Mouse (Mus musculus) large intestine, adult 2 months (tissue): ENCODE measurements around the gene Nusap1. TPM values are rescaled to one million over a fixed set of nuclear protein-coding genes. Genes with fewer than 3 reads are reported as not detected.
"Not testable (repeated sequence)": the region's sequence is repeated elsewhere in the genome, so short reads cannot be mapped to it uniquely, and the experiment has no call there.

Experiments
- DNase-seq: peaks from one replicate; pipeline ENCODE4 v3.0.0-alpha.2; 2012; ENCODE audit warnings: low read depth, low spot score
- WGBS: fragments of 180-500 bp; shearing (Covaris S2); methylation state at CpG from one replicate; pipeline ENCODE4 v1.1.7; 2018; 5-methylcytosine and 5-hydroxymethylcytosine counted together
- polyA plus RNA-seq: library from polyadenylated mRNA; depleted of rRNA; stranded (reverse); fragments of >200 nt; gene quantifications from 2 replicates; pipeline ENCODE4 v1.2.3, GENCODE M21; 2012; rRNA removed

Gene Nusap1
- 3.6 and 4.2 TPM in 2 replicates for polyA plus RNA-seq

DNA sequence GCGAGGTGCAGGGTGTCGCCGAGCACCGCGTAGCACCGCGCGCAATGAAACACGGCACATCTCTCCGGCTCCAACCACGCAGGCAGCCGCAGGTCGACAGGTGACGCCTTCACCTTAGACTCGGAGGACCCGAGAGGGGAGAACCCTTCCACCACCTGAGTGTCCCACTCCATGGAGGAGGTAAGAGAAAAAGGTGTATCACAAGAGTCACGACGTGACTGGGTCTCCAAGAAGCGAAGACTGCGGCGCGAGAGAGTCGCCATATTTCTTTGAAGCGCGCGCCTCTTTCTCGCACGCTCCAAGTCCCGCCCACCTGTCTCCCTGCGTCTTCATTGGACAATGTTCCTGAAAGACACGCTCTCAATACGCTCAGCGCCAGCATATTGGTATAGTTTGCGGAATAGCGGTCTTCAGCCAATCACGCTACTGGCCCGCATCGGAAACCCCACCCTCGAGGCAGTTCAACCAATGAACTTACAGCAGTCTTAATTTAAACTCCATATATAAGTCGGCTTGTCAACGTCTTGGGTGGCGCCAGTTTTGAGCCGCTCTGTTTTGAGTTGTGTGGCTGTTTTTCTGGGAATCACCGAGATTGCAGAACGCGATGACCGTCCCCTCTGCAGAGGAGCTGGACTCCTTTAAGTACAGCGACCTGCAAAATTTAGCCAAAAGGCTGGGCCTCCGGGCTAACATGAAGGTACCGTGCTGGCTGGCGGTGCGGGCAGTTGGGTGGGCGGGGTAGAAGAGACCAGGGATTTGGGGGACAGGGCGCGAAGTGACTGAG lies at the start of gene Nusap1, which contains the start of gene Oip5:
TSS of gene Nusap1 (plus strand) at position 100 of the 784 bp plus-strand sequence.
TSS of gene Oip5 (minus strand) at position 271 of the 784 bp plus-strand sequence.
- WGBS: under 1% methylated on average over 55 of the region's 55 CpGs
- DNase-seq: peak; percentile 94

DNA sequence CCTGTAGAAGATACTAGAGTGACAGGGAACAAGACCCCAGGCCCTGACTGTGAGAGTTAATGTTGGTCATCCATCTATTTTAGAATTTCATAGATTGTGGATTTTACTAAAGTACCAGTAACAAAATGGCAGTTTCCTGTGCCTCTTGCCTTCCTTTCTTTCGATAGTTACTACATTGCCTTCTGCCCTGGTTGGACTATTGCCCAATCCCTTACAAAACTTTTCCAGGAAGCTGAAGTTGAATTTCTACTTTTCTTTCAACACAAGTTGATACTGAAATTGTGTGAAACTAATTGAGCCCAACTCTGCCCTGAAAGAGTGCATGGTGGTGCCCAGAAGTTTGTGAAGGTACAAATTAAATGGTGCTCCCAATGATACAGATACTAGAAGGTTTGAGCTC lies 45.6 kb upstream of the Nusap1 start:
- 36% methylated on average over 1 of the region's 1 CpGs for WGBS
- no peak for DNase-seq

DNA sequence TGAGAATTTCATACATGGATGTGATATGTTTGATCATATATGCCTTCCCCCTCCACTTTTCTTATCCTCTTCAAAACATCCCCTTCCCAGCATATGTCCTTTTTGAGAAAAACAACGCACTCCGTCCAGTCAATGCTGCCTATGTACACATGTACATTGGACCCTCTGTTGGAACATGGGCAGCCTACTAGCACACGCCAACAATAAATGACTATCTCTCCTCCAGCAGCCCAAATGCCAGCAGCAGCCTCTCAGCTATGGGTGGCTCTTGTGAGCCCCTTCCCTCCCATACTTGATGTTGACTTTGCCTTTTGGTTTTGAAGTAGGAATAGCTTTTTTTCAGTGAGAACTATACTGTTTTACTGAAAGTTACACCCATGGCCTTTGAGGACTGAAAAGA lies 36.5 kb upstream of the Nusap1 start:
- WGBS: 53% methylated on average over 3 of the region's 3 CpGs
- no peak for DNase-seq

DNA sequence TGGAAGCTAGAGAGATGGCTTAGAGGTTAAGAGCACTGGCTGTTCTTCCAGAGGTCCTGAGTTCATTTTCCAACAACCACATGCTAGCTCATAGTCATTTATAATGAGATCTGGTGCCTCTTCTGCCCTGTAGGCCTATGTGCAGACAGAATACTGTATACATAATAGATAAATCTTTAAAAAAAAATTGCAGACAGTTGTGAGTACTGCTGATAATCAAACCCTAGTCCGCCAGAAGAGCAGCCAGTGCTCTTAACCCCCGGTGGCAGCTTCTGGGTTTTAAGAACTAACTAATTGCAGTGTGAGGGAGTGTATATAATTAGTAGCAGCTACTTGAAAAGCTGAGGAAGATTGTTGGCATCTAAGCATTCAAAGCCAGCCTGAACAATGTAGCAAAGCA lies 34.7 kb upstream of the Nusap1 start:
- WGBS: 74% methylated on average over 2 of the region's 2 CpGs

DNA sequence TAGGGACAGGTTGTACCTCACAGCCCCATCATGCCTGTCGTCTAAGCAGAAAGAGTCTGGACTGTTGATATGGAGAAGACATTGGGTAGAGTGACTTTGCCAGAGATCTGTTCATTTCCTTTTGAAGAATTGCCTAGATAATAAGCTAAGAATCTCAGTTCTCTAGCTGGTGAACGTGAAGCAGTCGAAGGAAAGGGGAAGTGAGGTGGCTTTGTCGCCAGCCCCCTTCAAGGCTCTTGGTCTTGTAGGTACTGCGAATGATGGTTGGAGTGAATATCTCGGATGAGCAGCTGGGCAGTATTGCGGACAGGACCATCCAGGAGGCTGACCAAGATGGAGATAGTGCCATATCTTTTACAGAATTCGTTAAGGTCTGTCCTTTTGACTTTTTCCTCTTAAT lies 33.8 kb upstream of the Nusap1 start:
- 87% methylated on average over 8 of the region's 8 CpGs for WGBS

More for the DNA sequence above, 34.7 kb upstream of the Nusap1 start:
- DNase-seq: no peak

DNA sequence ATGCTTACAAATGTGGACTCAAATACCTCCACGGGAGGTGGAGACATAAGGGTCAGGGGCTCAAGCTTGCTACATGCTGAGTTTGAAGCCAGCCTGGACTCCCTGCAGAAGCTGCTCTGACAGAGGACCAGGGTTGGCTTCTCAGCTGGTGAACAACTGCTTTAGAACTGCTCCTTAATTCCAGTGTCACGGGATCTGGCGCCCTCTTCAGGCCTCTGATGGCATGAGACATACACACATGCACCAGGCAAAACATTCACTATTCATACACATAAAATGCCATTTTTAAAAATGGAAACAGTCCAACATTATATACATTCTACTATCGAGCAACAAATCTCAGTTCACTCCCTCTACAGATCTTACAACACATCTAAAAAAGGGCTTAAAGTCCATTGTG lies 30.7 kb upstream of the Nusap1 start:
- DNase-seq: peak; percentile 39

More for the DNA sequence above, 33.8 kb upstream of the Nusap1 start:
- no peak for DNase-seq

DNA sequence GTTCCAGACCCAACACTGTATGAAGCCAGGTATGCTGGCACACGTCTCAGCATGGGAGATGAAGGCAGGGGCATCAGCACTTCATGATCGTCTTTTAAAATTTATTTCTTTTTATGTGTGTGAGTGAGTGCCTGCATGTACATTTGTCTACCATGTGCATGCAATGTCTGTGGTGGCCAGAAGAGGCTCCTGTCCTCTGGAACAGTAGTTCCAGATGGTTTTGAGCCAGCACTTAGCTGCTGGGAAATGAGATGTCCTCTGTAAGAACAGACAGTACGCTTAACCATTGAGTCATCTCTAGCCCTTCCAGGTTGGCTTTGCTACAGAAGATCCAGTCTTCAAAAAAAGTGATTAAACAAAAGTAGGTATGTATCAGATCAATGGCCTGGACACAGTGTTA lies 26.9 kb upstream of the Nusap1 start:
- WGBS: 84% methylated on average over 3 of the region's 3 CpGs
- DNase-seq: no peak

More for the DNA sequence above, 30.7 kb upstream of the Nusap1 start:
- 16% methylated on average over 4 of the region's 4 CpGs for WGBS

DNA sequence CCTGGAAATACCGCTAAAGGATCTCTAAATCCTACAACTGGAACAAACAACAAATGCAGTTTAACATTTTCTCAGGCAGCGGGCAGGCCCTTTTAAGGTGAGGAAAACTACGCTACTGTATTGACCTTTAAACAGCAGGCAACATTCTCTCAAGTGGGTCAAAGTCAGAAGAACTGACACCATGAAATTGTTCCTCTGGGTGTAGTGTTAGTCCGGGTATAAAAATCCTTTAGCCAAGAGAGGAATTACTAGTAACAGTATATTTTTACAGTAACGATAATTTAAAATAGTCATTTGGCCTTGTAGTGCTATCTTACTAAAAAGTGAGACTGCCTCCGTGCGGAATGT lies 24.4 kb upstream of the Nusap1 start:
- 3% methylated on average over 7 of the region's 7 CpGs for WGBS
- no peak for DNase-seq

DNA sequence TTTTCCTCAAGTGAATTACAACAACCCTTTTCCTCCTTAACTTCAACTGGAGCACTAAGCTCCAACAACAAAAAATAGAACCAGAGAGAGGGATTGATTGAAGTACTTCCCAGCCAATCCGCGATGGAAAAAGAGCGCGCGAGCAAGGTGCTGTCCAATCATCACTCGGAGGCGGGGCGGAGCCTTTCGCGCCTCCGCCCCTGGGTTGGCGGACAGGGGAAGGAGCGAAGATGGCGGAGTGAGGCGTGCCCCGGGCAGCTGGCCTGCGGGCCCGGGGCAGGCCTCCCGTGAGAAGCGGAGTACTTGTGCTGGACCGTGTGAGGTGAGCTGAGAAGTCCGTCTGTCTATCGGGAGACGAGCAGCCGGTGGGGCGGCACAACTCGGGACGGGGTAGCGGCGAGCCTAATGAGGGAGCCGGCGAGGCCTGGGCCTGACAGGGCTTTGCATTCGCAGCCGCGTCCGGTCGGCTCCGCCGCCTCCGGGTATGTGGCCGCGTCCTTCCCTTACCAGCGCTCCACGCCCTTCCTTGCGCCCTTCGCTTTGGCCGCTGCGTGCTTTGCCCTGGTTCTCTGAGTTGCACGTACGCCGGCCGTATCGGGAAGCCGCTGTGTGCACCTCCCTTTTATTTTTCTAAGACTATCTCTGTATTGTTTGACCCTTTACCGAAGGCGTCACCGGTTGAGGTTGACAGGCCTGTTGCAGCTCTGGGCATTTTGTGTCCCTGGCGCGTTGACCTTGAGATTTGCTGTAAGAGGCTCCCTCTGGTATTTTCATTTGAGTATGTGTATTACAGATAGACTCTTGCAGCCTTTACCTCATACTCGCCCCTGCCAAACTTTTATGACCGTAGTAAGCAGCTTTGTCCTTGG lies 23.8 kb upstream of the Nusap1 start:
- DNase-seq: peak; percentile 96
- WGBS: 1% methylated on average over 61 of the region's 61 CpGs

DNA sequence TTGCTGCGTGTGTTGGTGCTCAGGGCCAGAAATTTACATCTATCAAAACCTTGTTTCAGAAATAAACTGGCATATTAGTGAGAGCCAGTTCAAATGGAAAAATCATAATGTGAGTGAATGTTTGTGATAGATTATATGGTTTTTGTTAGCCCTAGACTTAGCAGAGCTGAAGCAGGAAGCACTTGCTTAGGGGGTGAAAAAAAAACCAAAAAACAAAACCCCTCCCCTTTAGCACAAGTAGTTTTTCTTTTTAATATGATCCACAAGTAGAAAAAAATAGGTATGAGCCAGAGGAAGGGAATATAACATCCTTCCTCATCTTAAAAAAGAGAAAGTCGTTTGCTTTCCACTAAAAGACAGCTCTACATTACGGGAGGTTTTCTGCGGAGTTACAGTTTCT lies 22.8 kb upstream of the Nusap1 start:
- no peak for DNase-seq
- 28% methylated on average over 4 of the region's 4 CpGs for WGBS

DNA sequence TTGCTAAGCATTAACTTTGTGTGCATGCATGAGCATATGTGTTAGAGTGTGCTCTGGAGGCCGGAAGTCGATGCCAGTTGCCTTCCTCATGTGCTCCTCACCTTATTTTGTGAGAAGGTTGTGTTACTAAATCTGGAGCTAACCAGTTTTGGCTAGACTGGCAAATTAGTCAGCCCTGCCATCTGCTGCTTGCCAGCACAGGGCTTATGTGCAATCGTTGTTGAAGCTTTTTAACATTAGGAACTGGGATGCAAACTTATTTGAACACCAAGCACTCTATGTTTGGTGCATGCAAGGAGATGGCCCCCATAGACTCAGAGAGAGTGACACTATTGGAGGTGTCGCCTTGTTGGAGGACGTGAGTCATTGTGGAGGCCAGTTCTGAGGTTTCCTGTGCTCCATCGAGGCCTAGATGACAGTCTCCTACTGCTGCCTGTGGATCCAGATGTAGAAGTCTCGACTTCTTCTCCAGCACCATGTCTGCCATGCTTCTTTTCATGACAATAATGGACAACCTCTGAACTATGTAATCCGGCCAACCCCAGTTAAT lies 21.2 kb upstream of the Nusap1 start:
- no peak for DNase-seq
- WGBS: 78% methylated on average over 8 of the region's 8 CpGs

DNA sequence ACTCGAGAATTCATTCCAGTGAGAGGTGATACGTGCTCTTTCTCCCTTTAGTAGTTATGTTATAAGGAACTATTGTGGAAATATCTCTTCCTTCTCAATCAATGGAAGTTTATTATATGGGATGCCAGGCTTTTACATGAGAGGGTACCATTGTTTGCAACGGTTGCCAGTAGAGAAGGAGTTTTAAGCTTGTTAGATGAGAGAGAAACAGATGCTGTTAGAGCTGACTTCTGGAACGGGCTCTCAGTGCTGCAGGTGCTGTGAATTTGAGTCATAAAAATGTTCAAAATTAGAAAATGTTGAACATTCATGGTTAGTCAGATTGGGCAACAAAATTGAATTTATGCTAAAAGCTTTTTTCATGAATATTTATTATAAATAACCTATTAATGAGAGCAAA lies 17.1 kb upstream of the Nusap1 start:
- no peak for DNase-seq
- 71% methylated on average over 4 of the region's 4 CpGs for WGBS

DNA sequence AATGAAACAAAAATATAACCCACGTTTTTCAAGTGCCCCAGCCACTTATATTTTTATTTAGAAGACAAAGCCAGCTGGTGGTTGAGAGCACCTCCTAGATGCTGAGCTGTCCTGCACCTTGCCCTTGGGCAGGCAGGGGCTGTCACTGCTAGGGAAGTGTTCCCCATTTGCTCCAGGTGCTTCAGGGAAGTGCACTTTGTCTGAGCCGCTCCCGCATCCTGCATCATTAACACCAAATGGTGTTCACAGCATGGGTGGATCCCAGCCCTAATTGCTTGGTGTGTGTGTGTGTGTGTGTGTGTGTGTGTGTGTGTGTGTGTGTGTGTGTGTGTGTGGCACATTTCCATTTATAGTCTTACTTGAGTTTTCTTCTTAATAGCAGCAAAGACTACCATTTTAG lies 16.5 kb upstream of the Nusap1 start:
- WGBS: 22% methylated on average over 3 of the region's 3 CpGs

DNA sequence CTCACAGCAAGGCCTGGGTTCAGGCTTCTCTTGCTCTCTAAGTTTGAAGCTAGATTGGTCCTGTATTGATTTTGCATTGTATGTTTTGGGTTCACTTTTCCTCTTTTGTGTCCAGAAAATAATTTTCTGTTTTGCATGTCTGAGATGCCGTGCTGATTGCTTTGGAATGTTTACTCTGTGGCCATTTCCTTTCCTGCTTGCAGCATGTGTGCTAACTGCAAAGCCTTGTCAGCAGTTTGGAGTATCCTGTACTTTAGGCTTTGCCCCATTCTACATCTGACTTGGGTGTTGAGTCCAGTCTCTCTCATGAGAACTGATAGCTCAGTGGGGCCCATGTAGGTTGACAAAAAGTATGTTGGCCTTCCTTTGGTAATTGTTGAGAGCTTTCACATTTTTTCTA lies 15.6 kb upstream of the Nusap1 start:
- no peak for DNase-seq

More for the DNA sequence above, 16.5 kb upstream of the Nusap1 start:
- not testable (repeated sequence) for DNase-seq

DNA sequence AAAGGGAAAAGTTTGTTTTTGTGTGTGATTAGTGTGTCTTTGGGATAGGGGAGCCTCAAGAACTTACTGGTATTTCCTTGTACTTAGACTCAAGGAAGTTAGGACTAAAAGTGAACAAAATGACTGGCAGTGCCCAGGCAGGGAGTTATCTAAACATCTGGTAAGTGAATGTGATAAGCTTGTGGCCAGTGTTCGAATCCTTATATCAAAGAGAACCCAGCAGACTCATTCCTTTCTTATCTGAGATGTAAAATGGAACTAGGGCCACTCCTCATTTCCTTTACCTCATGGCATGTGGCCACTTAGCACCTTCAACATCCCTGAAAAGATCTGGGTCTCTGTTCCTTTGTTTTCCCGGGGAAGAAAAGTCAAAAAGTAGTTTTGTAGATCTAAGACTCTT lies 14.2 kb upstream of the Nusap1 start:
- WGBS: 52% methylated on average over 2 of the region's 2 CpGs

More for the DNA sequence above, 15.6 kb upstream of the Nusap1 start:
- WGBS: 16% methylated on average over 1 of the region's 1 CpGs

DNA sequence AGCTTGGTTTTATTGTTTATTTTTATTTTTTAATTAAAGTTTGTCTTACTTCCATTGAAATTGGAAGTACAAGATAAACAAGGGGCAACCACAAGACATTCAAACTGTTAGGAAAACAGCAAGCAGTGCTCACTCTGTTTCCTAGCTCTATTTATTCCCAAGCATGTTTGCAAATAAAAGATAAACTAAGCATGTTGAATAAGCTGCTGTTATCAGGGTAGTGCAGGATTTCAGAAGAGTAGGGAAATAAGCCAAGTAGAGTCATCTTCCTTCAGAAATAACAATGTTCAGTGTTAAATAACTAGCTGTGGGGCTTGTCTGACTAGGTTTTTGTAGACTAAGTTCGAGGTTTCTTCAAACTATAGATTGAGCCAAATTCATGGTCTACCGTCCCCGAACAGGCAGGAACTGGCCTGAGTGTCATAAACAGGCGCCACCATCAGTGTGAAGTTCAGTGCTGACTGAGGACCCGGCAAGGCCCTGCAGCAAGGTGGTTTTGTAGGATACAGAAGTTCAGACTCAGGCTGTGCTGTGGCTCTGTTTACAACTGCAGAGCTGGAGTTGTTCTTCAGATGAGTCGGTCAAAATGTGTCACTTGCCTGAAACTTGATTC lies 12.6 kb upstream of the Nusap1 start:
- DNase-seq: no peak
- 76% methylated on average over 6 of the region's 6 CpGs for WGBS

More for the DNA sequence above, 14.2 kb upstream of the Nusap1 start:
- no peak for DNase-seq

DNA sequence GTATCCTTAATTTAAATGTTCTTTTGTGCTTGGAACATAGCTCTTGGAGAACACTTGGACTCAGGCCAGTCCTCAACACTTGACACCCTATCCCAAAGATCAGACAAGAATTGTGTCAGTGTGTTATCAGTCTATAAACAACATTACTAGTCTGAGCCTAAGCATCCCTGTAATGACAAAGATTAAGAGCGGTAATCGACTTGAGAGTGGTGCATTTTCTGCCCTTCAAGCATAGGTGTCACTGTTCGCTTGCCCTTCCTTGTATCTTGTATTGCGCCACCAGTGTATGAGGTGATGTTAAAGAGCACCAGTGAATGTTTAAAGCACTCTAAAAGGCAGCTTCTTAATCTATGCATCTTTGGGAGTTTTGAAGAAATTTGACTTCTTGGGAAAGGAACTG lies 11.1 kb upstream of the Nusap1 start:
- no peak for DNase-seq
- 86% methylated on average over 4 of the region's 4 CpGs for WGBS

DNA sequence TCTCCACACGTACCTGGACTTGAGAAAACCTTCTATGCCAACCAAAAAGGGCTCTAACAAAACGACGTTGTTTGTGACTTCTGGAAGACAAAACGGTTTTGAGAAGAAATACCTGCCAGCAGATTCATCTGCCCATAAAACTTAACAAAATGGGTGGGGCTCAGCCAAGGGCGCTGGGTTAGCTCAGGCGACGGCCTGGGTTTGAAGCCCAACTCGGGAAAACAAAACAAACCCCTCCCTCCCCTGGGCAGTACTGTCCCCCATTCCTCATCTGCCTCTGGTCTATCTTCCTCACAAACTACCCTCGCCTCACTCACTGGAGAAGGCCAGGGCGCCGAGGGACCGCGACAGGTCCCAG lies 278 bp upstream of the Nusap1 start:
- DNase-seq: peak; percentile 24
- WGBS: under 1% methylated on average over 13 of the region's 13 CpGs

DNA sequence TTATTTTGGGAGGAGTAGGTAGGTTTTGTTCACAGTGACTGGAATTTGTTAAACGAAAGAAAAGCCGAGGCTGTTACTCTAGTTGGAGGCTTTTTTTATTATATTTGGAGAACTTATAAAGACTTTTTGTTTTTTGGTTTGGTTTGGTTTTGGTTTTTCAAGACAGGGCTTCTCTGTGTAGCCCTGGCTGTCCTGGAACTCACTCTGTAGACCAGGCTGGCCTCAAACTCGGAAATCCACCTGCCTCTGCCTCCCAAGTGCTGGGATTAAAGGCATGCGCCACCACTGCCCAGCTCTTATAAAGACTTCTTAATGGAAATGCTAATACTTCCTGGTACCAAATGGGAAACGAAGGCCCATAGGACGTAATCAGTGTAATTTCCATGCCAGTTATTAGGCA lies 904 bp downstream of the Nusap1 start:
- 4% methylated on average over 6 of the region's 6 CpGs for WGBS
- not testable (repeated sequence) for DNase-seq

DNA sequence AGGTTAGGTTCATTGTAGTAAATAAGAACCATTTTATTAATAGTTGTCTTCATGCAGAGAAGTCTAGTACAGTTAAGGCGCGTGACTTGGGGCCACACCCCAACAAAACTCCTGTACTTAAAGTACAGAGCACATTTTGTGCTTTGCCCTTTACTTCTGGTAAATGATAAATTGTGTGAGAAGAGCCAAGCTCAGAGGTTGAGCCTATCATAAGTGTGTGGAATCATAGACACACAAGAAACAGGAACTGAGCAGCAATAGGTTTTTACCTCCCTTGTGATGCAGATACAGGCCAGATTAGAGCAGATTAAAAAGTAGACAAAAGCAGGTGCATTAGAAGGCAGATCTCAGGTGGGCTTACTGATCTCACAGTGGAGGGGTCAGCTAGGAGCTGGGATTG lies 3.2 kb downstream of the Nusap1 start:
- 58% methylated on average over 2 of the region's 2 CpGs for WGBS
- DNase-seq: no peak
